Mouse (Mus musculus): ENCODE measurements around the gene Cpsf4. TPM values are rescaled to one million over a fixed set of nuclear protein-coding genes. Genes with fewer than 3 reads are reported as not detected.
"Not testable (repeated sequence)": the region's sequence is repeated elsewhere in the genome, so short reads cannot be mapped to it uniquely, and the experiment has no call there.

Cpsf4 gene
- polyA plus RNA-seq, 1 experiment, result 34.6 TPM

DNA sequence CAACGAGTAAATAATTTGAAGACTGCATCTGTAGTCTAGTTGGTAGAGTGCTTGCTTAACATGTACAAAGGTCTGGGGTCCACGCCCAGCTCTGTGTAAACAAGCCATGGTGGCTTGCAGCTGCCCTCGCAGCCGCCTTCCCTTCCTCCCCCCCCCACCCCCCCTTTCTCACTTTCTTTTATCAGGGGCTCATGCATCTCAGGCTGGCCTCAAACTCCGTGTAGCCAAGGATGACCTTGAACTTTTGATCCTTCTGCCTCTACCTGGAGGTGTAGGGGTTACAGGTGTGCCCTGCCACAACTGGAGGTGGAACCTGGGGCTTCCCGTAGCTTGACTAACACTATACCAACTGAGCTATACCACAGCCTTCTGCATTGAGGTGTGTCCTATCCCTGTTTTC is 50.7 kb downstream of the Cpsf4 start:
- DNase-seq (ENCODE audit: low read depth, low spot score), result no peak
- 30% methylated on average over 6 of the region's 6 CpGs for WGBS

DNA sequence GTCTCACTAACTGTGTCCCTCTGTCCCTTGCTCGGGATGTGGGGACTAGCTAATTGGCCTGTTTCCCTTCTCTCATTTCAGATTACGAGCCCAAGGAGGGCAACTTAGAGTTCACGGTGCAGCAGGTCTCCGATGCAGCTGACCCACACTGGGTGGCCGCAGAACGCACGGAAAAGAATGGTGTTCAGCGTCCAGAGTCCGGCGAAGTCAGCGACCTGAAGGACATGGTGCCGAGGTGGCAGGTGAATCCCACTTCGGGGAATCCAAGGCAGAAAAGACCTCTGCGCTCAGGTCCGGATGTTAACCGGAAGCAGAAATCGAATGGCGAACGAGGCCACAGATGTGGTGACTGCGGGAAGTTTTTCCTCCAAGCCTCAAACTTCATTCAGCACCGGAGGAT is 51.2 kb downstream of the Cpsf4 start:
- 93% methylated on average over 21 of the region's 21 CpGs for WGBS
- no peak for DNase-seq (ENCODE audit: low read depth, low spot score)

DNA sequence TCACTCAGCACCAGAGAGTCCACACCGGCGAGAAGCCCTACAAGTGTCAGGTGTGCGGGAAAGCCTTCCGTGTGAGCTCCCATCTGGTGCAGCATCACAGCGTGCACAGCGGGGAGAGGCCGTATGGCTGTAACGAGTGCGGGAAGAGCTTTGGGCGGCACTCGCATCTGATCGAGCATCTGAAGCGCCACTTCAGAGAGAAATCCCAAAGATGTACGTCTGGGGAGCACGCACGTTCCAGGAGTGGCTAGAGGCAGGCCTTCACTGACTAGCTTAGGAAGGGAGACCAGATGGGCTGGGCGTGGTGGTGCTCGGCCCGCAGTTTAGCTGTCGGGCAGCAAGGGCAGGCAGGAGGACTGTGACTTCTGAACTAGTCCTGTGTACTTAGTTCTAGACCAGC is 51.7 kb downstream of the Cpsf4 start:
- DNase-seq (ENCODE audit: low read depth, low spot score), result no peak
- 91% methylated on average over 20 of the region's 20 CpGs for WGBS

DNA sequence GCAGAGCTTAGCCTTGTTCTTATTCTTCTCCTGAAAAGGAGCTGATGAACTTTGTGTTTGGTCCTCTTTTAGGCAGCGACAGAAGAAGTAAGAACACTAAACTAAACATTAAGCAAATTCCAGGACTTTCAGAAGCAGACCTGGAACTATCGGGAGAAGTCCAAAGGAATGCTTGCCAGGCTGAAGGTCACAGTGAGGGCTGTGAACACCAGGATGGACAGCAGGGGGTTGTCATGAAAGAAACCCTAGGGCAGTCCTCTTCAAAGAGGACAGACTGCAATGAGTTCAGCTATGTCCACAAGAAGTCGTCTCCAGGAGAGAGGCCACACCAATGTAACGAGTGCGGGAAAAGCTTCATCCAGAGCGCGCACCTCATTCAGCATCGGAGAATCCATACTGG is 53.0 kb downstream of the Cpsf4 start:
- 96% methylated on average over 8 of the region's 8 CpGs for WGBS
- no peak for DNase-seq (ENCODE audit: low read depth, low spot score)

DNA sequence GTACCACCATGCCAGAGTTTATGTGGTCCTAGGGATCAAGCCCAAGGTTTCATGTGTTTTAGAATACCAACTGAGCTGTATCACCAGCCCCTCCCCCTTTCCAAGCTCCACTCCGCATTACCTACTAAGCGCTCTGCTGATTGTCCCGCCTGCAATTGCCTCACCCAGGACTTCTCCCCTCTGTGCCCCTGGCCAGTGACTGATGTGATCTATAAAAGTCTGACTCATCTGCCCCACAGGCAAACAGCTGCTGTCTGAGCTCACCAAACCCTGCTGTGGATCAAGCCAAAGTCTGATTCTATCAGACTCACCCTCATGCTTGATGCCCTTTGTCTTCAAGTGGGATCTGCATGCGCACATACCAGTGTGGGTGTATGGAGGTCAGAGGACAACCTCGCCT is 55.8 kb downstream of the Cpsf4 start:
- 32% methylated on average over 5 of the region's 5 CpGs for WGBS
- DNase-seq (ENCODE audit: low read depth, low spot score), result no peak

DNA sequence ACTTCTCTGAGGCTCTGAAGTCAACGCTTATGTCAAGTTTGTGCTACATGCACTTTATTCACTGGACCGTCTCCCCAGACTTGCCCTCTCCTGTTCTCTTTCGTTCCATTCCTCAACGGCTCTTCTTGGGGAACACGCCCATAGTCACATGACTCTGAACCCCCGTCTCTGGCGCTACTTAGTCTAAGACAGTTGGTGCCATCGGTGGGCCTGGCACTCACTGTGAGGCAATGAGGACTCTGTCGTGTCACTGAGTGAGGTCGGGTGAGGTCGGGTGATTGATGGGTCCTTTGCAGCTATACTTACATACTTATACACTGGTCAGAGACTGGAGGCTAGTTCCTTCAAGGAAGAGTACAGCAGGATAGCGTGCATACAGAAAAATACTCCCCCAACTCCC is 56.4 kb downstream of the Cpsf4 start:
- WGBS, result 47% methylated on average over 12 of the region's 12 CpGs
- DNase-seq (ENCODE audit: low read depth, low spot score), result no peak

DNA sequence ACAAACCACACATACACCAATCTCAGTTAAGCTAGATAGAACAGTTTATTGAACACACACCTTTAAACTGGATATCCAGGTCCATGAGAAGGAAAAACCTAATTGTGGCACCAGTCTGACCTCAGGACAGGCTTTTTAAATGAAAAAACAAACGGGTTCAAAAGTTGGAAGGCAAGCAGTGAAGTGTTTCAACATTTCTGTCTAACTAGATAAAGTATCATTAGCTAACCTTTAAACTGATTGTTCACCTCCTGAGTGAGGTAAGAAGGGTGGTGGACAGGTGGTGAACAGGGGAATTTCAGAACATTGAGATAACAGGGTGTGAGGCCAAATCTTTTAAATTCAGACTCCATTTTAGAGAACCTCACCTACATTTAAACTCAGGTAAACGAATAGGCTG is 59.4 kb downstream of the Cpsf4 start:
- no peak for DNase-seq (ENCODE audit: low read depth, low spot score)
- 33% methylated on average over 2 of the region's 2 CpGs for WGBS

DNA sequence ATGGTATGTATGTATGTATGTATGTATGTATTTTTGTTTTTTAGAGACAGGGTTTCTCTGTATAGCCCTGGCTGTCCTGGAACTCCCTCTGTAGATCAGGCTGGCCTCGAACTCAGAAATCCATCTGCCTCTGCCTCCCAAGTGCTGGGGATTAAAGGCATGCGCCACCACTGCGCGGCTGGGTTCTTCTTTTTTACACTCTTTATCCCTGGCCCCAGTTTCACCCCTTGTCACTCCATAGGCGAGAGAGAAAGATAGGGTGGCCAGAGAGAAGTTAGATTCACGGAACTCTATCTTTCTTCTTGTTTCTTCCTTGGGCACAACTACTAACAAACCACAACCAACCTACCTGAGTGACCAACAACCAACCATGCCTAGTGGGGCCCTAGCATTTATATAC is 62.3 kb downstream of the Cpsf4 start:
- WGBS, result 84% methylated on average over 6 of the region's 6 CpGs
- DNase-seq (ENCODE audit: low read depth, low spot score), result not testable (repeated sequence)

DNA sequence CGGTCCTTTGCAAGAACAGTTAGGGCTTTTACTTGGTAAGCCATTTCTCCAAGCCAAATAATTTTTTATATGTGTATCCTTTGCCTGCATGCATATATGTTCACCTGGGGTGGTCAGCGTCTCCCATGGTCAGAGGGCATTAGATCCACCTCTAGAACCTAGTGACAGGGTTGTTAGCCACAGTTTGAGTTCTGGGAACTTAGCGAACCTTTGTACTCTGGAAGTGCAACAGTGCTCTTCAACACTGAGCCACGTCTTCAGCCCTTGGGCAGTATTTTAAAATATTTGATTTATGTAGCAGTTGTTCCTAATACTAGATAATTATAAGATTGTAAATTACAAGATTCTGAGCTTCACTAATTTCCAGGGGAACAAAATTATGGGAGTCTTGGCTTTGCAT is 63.6 kb downstream of the Cpsf4 start:
- WGBS, result 90% methylated on average over 4 of the region's 4 CpGs
- DNase-seq (ENCODE audit: low read depth, low spot score), result no peak

DNA sequence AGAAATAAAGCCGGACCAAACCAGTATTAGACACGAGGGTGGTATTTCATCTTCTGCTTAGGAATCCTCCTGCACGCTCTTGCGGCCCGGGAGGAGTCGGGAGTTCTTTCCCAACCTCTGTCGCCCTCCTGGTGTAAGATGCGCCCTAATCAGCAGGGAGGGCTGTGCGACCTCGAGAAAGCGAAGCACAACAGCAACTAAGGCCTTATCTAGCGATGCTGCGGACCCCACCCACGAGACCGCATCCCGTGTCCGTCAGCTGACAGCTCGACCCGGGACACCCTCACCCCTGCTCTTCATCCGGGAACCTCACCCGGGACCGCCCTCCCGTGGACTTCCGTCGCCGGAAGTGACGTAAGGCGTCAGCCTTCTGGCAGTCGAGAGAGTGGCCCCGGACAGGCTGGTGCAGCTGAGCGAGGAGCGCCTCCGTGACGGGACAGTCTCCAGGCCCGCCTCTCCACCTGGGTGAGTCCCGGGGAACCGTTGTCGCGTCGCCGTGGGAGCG is 64.4 kb downstream of the Cpsf4 start, which contains the start of gene Zfp655:
Gene Zfp655, plus strand, starts transcription at position 349 of the 505 bp plus-strand sequence.
- under 1% methylated on average over 42 of the region's 42 CpGs for WGBS
- peak; percentile 84 for DNase-seq (ENCODE audit: low read depth, low spot score)

Other genes with a start within 250 kb of the Cpsf4 start
- gene Smurf1, start 201.4 kb upstream of the Cpsf4 start, polyA plus RNA-seq (2012; rRNA removed), result 11.6 and 15.9 TPM in 2 replicates
- gene Gm4871, start 134.5 kb upstream of the Cpsf4 start, polyA plus RNA-seq (2012; rRNA removed), result not detected in 2 replicates
- not detected in 2 replicates for gene 1700018F24Rik, start 124.2 kb upstream of the Cpsf4 start, polyA plus RNA-seq (2012; rRNA removed)
- 146 and 160 TPM in 2 replicates for gene Arpc1a, start 83.4 kb upstream of the Cpsf4 start, polyA plus RNA-seq (2012; rRNA removed)
- gene Kpna7, start 83.2 kb upstream of the Cpsf4 start, polyA plus RNA-seq (2012; rRNA removed), result not detected in 2 replicates
- gene Arpc1b, start 53.0 kb upstream of the Cpsf4 start, polyA plus RNA-seq (2012; rRNA removed), result 768 and 891 TPM in 2 replicates
- gene Pdap1, start 27.0 kb upstream of the Cpsf4 start, polyA plus RNA-seq (2012; rRNA removed), result 25.6 and 26.0 TPM in 2 replicates
- gene Bud31, start 26.9 kb upstream of the Cpsf4 start, polyA plus RNA-seq (2012; rRNA removed), result 70.3 and 82.2 TPM in 2 replicates
- 10.3 and 15.8 TPM in 2 replicates for gene Ptcd1, start 105 bp upstream of the Cpsf4 start, polyA plus RNA-seq (2012; rRNA removed)
- 335 and 350 TPM in 2 replicates for gene Atp5j2, start 24.8 kb downstream of the Cpsf4 start, polyA plus RNA-seq (2012; rRNA removed)
- gene Zkscan14, start 34.7 kb downstream of the Cpsf4 start, polyA plus RNA-seq (2012; rRNA removed), result 4.7 and 5.7 TPM in 2 replicates
- 3.8 and 4.9 TPM in 2 replicates for gene Zkscan5, start 37.3 kb downstream of the Cpsf4 start, polyA plus RNA-seq (2012; rRNA removed)
- 14.2 and 16.0 TPM in 2 replicates for gene Zfp655, start 64.5 kb downstream of the Cpsf4 start, polyA plus RNA-seq (2012; rRNA removed)
- gene Zscan25, start 113.3 kb downstream of the Cpsf4 start, polyA plus RNA-seq (2012; rRNA removed), result 8.2 and 15.0 TPM in 2 replicates
- not detected in 2 replicates for gene Cyp3a57, start 178.1 kb downstream of the Cpsf4 start, polyA plus RNA-seq (2012; rRNA removed)

All from large intestine, adult 2 months (tissue).